Mouse (Mus musculus) C2C12 (cell line): ENCODE results near the gene Mrps36.

Experiments
- CTCF ChIP-seq: IDR thresholded peaks from one replicate; pipeline ENCODE4 v1.5.1; 2011; ENCODE audit not compliant: control insufficient read depth, insufficient read depth, insufficient read length
- MYOG ChIP-seq: IDR thresholded peaks from one replicate; pipeline ENCODE4 v1.6.1; 2011; ENCODE audit not compliant: control insufficient read depth, insufficient read length; ENCODE audit errors: extremely low read depth
- USF1 ChIP-seq: IDR thresholded peaks from one replicate; pipeline ENCODE4 v1.6.1; 2011; ENCODE audit warnings: low read depth, mild to moderate bottlenecking, control low read depth, moderate library complexity

GRCm38 (mm10) chr13:100785806-100786413, 41.5 kb upstream of the Mrps36 start:
- TF ChIP-seq CTCF (no peak), MYOG (no peak), USF1 (no peak)
